Mouse (Mus musculus) hindbrain, postnatal 0 days (tissue): ENCODE data around the gene Lamb3. TPM values are rescaled to one million over a fixed set of nuclear protein-coding genes. Genes with fewer than 3 reads are reported as not detected.

ENCODE experiments used
- ATAC-seq: fragments of 200-750 bp; cut with Nextera tagmentation; 2 replicates; pipeline ENCODE4 v1.8.0; 2017; ENCODE audit warnings: mild to moderate bottlenecking, moderate TSS enrichment, moderate library complexity
- DNase-seq: peaks from one replicate; pipeline ENCODE4 v3.0.0-alpha.2; 2015; ENCODE audit warnings: low spot score
- H3K27ac ChIP-seq: fragments of 300-500 bp; sonication (generic); 2 replicates; pipeline ENCODE4 v1.5.1; 2014; ENCODE audit warnings: mild to moderate bottlenecking
- H3K27me3 ChIP-seq: fragments of 300-500 bp; sonication (generic); 2 replicates; pipeline ENCODE4 v1.6.1; 2014; ENCODE audit warnings: low read length, mixed read lengths; ENCODE audit not compliant: insufficient read depth
- H3K36me3 ChIP-seq: fragments of 300-500 bp; sonication (generic); 2 replicates; pipeline ENCODE4 v1.6.1; 2014; ENCODE audit warnings: low read length, mixed read lengths; ENCODE audit not compliant: insufficient read depth
- H3K4me1 ChIP-seq: fragments of 300-500 bp; sonication (generic); 2 replicates; pipeline ENCODE4 v1.6.1; 2014; ENCODE audit warnings: antibody characterized with exemption, low read length, mixed read lengths; ENCODE audit not compliant: insufficient read depth
- H3K4me2 ChIP-seq: fragments of 300-500 bp; sonication (generic); 2 replicates; pipeline ENCODE4 v1.6.1; 2014; ENCODE audit warnings: low read depth, mild to moderate bottlenecking, low read length, moderate library complexity, mixed read lengths
- H3K4me3 ChIP-seq: fragments of 300-500 bp; sonication (generic); 2 replicates; pipeline ENCODE4 v1.5.1; 2014; ENCODE audit warnings: low read length
- H3K9ac ChIP-seq: fragments of 300-500 bp; sonication (generic); replicated peaks from 2 replicates; pipeline ENCODE4 v1.6.1; 2014; ENCODE audit warnings: mild to moderate bottlenecking, low read length, moderate library complexity, mixed read lengths
- H3K9me3 ChIP-seq: fragments of 300-500 bp; sonication (generic); 2 replicates; pipeline ENCODE4 v1.6.1; 2016; ENCODE audit warnings: low read length, mixed read lengths
- CTCF ChIP-seq: IDR thresholded peaks from 2 replicates; pipeline ENCODE4 v1.5.1; 2016; ENCODE audit warnings: antibody characterized with exemption, control low read depth, low read depth
- WGBS: fragments of 180-500 bp; shearing (Covaris S2); extraction: QIAGEN DNeasy Blood & Tissue Kit; methylation state at CpG from one replicate; pipeline ENCODE4 v1.1.7; 2014; 5-methylcytosine and 5-hydroxymethylcytosine counted together
- polyA plus RNA-seq: library from polyadenylated mRNA; unstranded; fragments of >200 nt; fragmentation: Nextera tagmentation; extraction: Ambion mirVana; gene quantifications from 2 replicates; pipeline ENCODE4 v1.2.1, GENCODE M21; 2015
- total RNA-seq: library from RNA; depleted of rRNA; stranded (reverse); fragments of >200 nt; gene quantifications from 2 replicates; pipeline ENCODE4 v1.2.3, GENCODE M21; 2014

The Lamb3 gene
- total and polyA plus RNA-seq, 2 experiments from 2014 or later: 0.36 to 1.3 TPM

- ATAC-seq (no peak), DNase-seq (no peak)
- Histone ChIP-seq H3K9ac (no peak overlapping the region), H3K36me3 (no peaks in the 10 kb centered on the region), H3K4me1 (0 out of 2 replicates have a peak, but pooled peaks cover 3% of the 10 kb centered on the region), H3K4me3 (no peak overlapping the region), H3K27ac (peak overlapping the region; percentile 64), H3K9me3 (no peaks in the 10 kb centered on the region), H3K4me2 (no peak overlapping the region), H3K27me3 (no peaks in the 10 kb centered on the region)
- no peak for TF ChIP-seq CTCF
- 58% methylated on average over 3 of the region's 3 CpGs for WGBS
These were observed 17.7 kb upstream of the Lamb3 start for GRCm38 (mm10) chr1:193189771-193190170.

DNA sequence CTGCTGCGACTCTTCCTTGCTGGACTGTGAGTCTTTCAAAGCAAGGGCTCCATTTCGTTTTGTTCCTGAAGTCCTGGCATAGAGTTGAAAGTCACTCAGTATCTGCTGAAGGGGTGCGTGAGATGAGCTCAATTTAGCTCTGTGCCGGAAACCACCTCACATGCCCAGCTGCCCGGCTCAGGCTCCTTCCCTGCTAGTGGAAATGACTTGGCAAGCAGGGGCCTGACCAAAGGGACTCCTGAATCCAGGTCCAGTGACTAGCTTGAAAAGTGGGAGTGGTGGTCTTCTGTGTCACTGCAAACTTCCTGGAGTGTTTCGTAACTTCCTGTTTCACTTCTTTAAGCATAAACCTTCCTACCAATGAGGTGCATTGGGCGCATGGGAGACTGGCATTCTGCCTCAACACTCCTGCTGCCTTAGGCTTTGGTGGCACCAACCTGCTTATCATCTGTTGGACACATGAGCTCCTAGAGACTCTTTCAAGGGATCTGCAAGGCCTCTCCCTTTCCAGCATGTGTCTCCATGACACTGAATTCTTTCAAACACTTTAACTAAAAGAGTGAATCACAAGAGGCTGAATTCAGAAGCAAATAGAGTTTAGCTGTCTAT is 15.7 kb upstream of the Lamb3 start:
- Histone ChIP-seq H3K9ac (no peak overlapping the region), H3K36me3 (no peaks in the 10 kb centered on the region), H3K4me1 (0 out of 2 replicates have a peak, but pooled peaks cover 3% of the 10 kb centered on the region), H3K27ac (no peak overlapping the region), H3K4me2 (no peak overlapping the region), H3K9me3 (no peaks in the 10 kb centered on the region), H3K27me3 (no peaks in the 10 kb centered on the region), H3K4me3 (no peak overlapping the region)
- 87% methylated on average over 7 of the region's 7 CpGs for WGBS
- no peak for ATAC-seq
- no peak for DNase-seq
- TF ChIP-seq CTCF: no peak

- H3K27ac ChIP-seq: no peak overlapping the region
- no peaks in the 10 kb centered on the region for H3K27me3 ChIP-seq
- H3K9ac ChIP-seq: no peak overlapping the region
- ATAC-seq: no peak
- H3K4me3 ChIP-seq: no peak overlapping the region
- H3K9me3 ChIP-seq: no peaks in the 10 kb centered on the region
- H3K36me3 ChIP-seq: no peaks in the 10 kb centered on the region
- H3K4me1 ChIP-seq: 0 out of 2 replicates have a peak, but pooled peaks cover 3% of the 10 kb centered on the region
- H3K4me2 ChIP-seq: no peak overlapping the region
- TF ChIP-seq CTCF: no peak
- DNase-seq: no peak
- 66% methylated on average over 3 of the region's 3 CpGs for WGBS
These were observed 12.9 kb upstream of the Lamb3 start for GRCm38 (mm10) chr1:193194416-193195140.

- DNase-seq (no peak), ATAC-seq (no peak)
- 75% methylated on average over 3 of the region's 3 CpGs for WGBS
- TF ChIP-seq CTCF: no peak
- Histone ChIP-seq H3K4me3 (no peak overlapping the region), H3K4me1 (0 out of 2 replicates have a peak, but pooled peaks cover 3% of the 10 kb centered on the region), H3K27me3 (no peaks in the 10 kb centered on the region), H3K9ac (no peak overlapping the region), H3K9me3 (no peaks in the 10 kb centered on the region), H3K4me2 (no peak overlapping the region), H3K27ac (no peak overlapping the region), H3K36me3 (no peaks in the 10 kb centered on the region)
These were observed 12.2 kb upstream of the Lamb3 start for GRCm38 (mm10) chr1:193195169-193195810.

GRCm38 (mm10) chr1:193197494-193198205 is 9.8 kb upstream of the Lamb3 start:
- no peaks in the 10 kb centered on the region for H3K9me3 ChIP-seq
- ATAC-seq: peak; percentile 28; the same call in 1 of the 2 replicates
- no peaks in the 10 kb centered on the region for H3K4me1 ChIP-seq
- DNase-seq: no peak
- H3K4me3 ChIP-seq: no peak overlapping the region
- H3K4me2 ChIP-seq: no peak overlapping the region
- no peaks in the 10 kb centered on the region for H3K36me3 ChIP-seq
- H3K27me3 ChIP-seq: no peaks in the 10 kb centered on the region
- no peak for TF ChIP-seq CTCF
- H3K27ac ChIP-seq: no peak overlapping the region
- 81% methylated on average over 18 of the region's 18 CpGs for WGBS
- no peak overlapping the region for H3K9ac ChIP-seq

- no peaks in the 10 kb centered on the region for H3K36me3 ChIP-seq
- no peaks in the 10 kb centered on the region for H3K9me3 ChIP-seq
- TF ChIP-seq CTCF: peak; percentile 33
- no peak overlapping the region for H3K9ac ChIP-seq
- WGBS: 97% methylated on average over 2 of the region's 2 CpGs
- H3K4me3 ChIP-seq: no peak overlapping the region
- no peak overlapping the region for H3K4me2 ChIP-seq
- no peak overlapping the region for H3K27ac ChIP-seq
- no peak for DNase-seq
- H3K27me3 ChIP-seq: no peaks in the 10 kb centered on the region
- ATAC-seq: no peak
- H3K4me1 ChIP-seq: no peaks in the 10 kb centered on the region
These were observed 9.2 kb upstream of the Lamb3 start for GRCm38 (mm10) chr1:193198312-193198711.
